Mouse (Mus musculus): ENCODE data around the gene Tmem184b.

The Tmem184b gene

GRCm38 (mm10) chr15:79402836-79403762, at the start of gene Tmem184b:
Gene Tmem184b, minus strand, starts transcription at chr15:79403569.
- peak; percentile 79 for DNase-seq (ENCODE audit: low spot score)

GRCm38 (mm10) chr15:79448041-79448440, 44.7 kb upstream of the Tmem184b start:
- no peak for DNase-seq (ENCODE audit: low spot score)

- no peak for DNase-seq (ENCODE audit: low spot score)
Observed at GRCm38 (mm10) chr15:79445786-79446654, 42.7 kb upstream of the Tmem184b start.

- no peak for DNase-seq (ENCODE audit: low spot score)
Observed at GRCm38 (mm10) chr15:79443856-79444410, 40.6 kb upstream of the Tmem184b start.

GRCm38 (mm10) chr15:79442961-79443518, 39.7 kb upstream of the Tmem184b start:
- no peak for DNase-seq (ENCODE audit: low spot score)

- DNase-seq (ENCODE audit: low spot score) = no peak
Observed at GRCm38 (mm10) chr15:79442257-79442611, 38.9 kb upstream of the Tmem184b start.

- DNase-seq (ENCODE audit: low spot score) = peak; percentile 13
Observed at GRCm38 (mm10) chr15:79441331-79442256, 38.2 kb upstream of the Tmem184b start.

- no peak for DNase-seq (ENCODE audit: low spot score)
Observed at GRCm38 (mm10) chr15:79440651-79441330, 37.4 kb upstream of the Tmem184b start.

- DNase-seq (ENCODE audit: low spot score) = no peak
Observed at GRCm38 (mm10) chr15:79440223-79440622, 36.9 kb upstream of the Tmem184b start.

- DNase-seq (ENCODE audit: low spot score) = no peak
Observed at GRCm38 (mm10) chr15:79439386-79439785, 36.0 kb upstream of the Tmem184b start.

GRCm38 (mm10) chr15:79438816-79439215, 35.4 kb upstream of the Tmem184b start:
- no peak for DNase-seq (ENCODE audit: low spot score)

- no peak for DNase-seq (ENCODE audit: low spot score)
Observed at GRCm38 (mm10) chr15:79438209-79438810, 34.9 kb upstream of the Tmem184b start.

GRCm38 (mm10) chr15:79437541-79438208, 34.3 kb upstream of the Tmem184b start:
- no peak for DNase-seq (ENCODE audit: low spot score)

GRCm38 (mm10) chr15:79436481-79436921, 33.1 kb upstream of the Tmem184b start:
- no peak for DNase-seq (ENCODE audit: low spot score)

GRCm38 (mm10) chr15:79435191-79435671, 31.9 kb upstream of the Tmem184b start:
- no peak for DNase-seq (ENCODE audit: low spot score)

GRCm38 (mm10) chr15:79432892-79433291, 29.5 kb upstream of the Tmem184b start:
- DNase-seq (ENCODE audit: low spot score) = no peak

GRCm38 (mm10) chr15:79432328-79432727, 29.0 kb upstream of the Tmem184b start:
- DNase-seq (ENCODE audit: low spot score) = no peak

GRCm38 (mm10) chr15:79431925-79432324, 28.6 kb upstream of the Tmem184b start:
- DNase-seq (ENCODE audit: low spot score) = no peak

- no peak for DNase-seq (ENCODE audit: low spot score)
Observed at GRCm38 (mm10) chr15:79430461-79431000, 27.2 kb upstream of the Tmem184b start.

All from spleen, adult 12 weeks (tissue).